Mouse (Mus musculus) liver, embryonic 14.5 days (tissue): ENCODE measurements at regions not wholly inside any gene's neighbourhood (a gene's known extent, or its start where the extent isn't known, plus 50 kb on each side); places are given as distances from the start of the nearest gene placed in this dataset.

Experiments
- ATAC-seq: fragments of 200-750 bp; cut with Nextera tagmentation; 2 replicates; pipeline ENCODE4 v1.8.0; 2017; ENCODE audit warnings: moderate number of reproducible peaks, mild to moderate bottlenecking, moderate library complexity; ENCODE audit not compliant: insufficient read depth
- DNase-seq, 3 experiments: peaks; one replicate each; pipeline ENCODE4 v3.0.0-alpha.2; 2012 to 2013; ENCODE audit warnings: low read depth in 3 of 3, low spot score in 3 of 3
- H3K27ac ChIP-seq: fragments of 300-500 bp; sonication (generic); 2 replicates; pipeline ENCODE4 v1.5.1; 2014; ENCODE audit warnings: moderate library complexity, mild to moderate bottlenecking, control low read depth, inconsistent platforms
- H3K27me3 ChIP-seq: fragments of 300-500 bp; sonication (generic); 2 replicates; pipeline ENCODE4 v1.6.1; 2014; ENCODE audit warnings: mild to moderate bottlenecking, low read length, moderate library complexity; ENCODE audit not compliant: control insufficient read depth, insufficient read depth
- H3K36me3 ChIP-seq: fragments of 300-500 bp; sonication (generic); replicated peaks from 2 replicates; pipeline ENCODE4 v1.6.1; 2014; ENCODE audit warnings: low read depth; ENCODE audit not compliant: control insufficient read depth, insufficient read depth
- H3K4me1 ChIP-seq, 2 experiments: fragments of 200-500 bp in 1 of 2; fragments of 300-500 bp in 1 of 2; sonication (generic) in 1 of 2; replicated peaks; 2 replicates each; pipeline ENCODE4 v1.6.1; 2012 to 2014; ENCODE audit warnings: antibody characterized with exemption in 1 of 2, inconsistent platforms in 1 of 2, low read length in 1 of 2; ENCODE audit not compliant: control insufficient read depth in 2 of 2, insufficient read depth in 2 of 2
- H3K4me2 ChIP-seq: fragments of 300-500 bp; sonication (generic); 2 replicates; pipeline ENCODE4 v1.6.1; 2014; ENCODE audit warnings: low read depth, mild to moderate bottlenecking, control low read depth, moderate library complexity
- H3K4me3 ChIP-seq, 2 experiments: fragments of 200-500 bp in 1 of 2; fragments of 300-500 bp in 1 of 2; sonication (generic) in 1 of 2; 2 replicates each; pipeline ENCODE4 v1.5.1; 2012 to 2014; ENCODE audit warnings: low read depth in 2 of 2, low read length in 2 of 2, mild to moderate bottlenecking in 2 of 2, control low read depth in 1 of 2, inconsistent platforms in 1 of 2, moderate library complexity in 1 of 2; ENCODE audit not compliant: insufficient read depth in 1 of 2
- H3K9ac ChIP-seq: fragments of 300-500 bp; sonication (generic); replicated peaks from 2 replicates; pipeline ENCODE4 v1.6.1; 2014; ENCODE audit warnings: mild to moderate bottlenecking, control low read depth, moderate library complexity
- H3K9me3 ChIP-seq: fragments of 300-500 bp; sonication (generic); 2 replicates; pipeline ENCODE4 v1.6.1; 2016; ENCODE audit warnings: low read length, mixed read lengths; ENCODE audit not compliant: control insufficient read depth
- CTCF ChIP-seq: IDR thresholded peaks from 2 replicates; pipeline ENCODE4 v1.5.1; 2016; ENCODE audit warnings: antibody characterized with exemption, low read depth, control low read depth
- EP300 ChIP-seq: IDR thresholded peaks from 2 replicates; pipeline ENCODE4 v1.6.1; 2016; ENCODE audit warnings: antibody characterized with exemption, low read depth
- WGBS: fragments of 180-500 bp; shearing (Covaris S2); extraction: QIAGEN DNeasy Blood & Tissue Kit; methylation state at CpG from one replicate; pipeline ENCODE4 v1.1.7; 2014; ENCODE audit not compliant: insufficient replicate concordance; 5-methylcytosine and 5-hydroxymethylcytosine counted together

DNA sequence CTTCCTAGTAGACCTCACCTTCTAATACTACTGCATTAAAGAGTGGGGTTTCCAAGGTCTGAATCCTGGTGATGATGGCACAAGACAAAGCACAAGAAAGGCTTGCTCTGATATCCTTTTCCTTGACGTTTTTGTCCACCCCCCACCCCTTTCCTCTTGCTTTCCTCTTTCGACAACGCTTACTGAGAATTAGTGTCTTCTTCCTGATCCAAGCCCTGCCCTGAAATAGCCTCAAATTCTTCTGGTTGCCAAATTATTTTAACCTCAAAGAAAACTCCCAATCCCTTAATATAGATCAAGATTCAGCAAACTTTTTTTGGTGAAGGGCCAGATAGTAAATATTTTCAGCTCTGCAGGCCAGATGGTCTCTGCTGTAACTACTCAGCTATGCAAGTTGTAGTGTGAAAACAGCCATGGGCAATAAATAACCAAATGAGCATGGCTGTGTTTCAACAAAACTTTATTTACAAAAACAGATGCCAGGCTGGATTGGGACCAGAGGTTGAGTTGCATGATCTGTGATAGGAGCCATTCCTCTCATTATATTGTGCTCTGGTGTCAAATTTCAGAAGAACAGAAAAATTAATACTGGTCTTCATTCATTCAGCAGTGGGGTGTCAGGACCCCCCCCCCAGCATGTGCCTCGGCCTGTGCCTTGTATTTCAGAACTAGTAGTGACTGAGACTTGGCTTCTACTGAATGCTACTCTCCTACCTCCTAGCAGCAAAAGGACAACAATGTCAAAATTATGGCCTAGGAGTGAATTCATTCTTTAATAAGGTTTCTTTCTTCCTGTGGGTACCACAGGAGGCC, 218.5 kb upstream of the Nrip1 start:
- H3K4me2 ChIP-seq: no peak overlapping the region
- H3K4me1 ChIP-seq: no peaks in the 10 kb centered on the region
- no peak overlapping the region for H3K4me3 ChIP-seq
- no peak for TF ChIP-seq EP300
- TF ChIP-seq CTCF: no peak
- no peak overlapping the region for H3K9ac ChIP-seq
- H3K36me3 ChIP-seq: no peaks in the 10 kb centered on the region
- ATAC-seq: no peak
- no peak overlapping the region for H3K27ac ChIP-seq
- H3K9me3 ChIP-seq: no peaks in the 10 kb centered on the region
- DNase-seq: no peak
- WGBS: 54% methylated on average over 4 of the region's 4 CpGs
- no peaks in the 10 kb centered on the region for H3K27me3 ChIP-seq

- H3K27me3 ChIP-seq: no peaks in the 10 kb centered on the region
- ATAC-seq (no peak), DNase-seq (no peak)
- no peak overlapping the region for H3K9ac ChIP-seq
- no peak overlapping the region for H3K4me2 ChIP-seq
- WGBS: 53% methylated on average over 2 of the region's 2 CpGs
- no peak overlapping the region for H3K27ac ChIP-seq
- no peaks in the 10 kb centered on the region for H3K4me1 ChIP-seq
- no peak overlapping the region for H3K4me3 ChIP-seq
- TF ChIP-seq EP300: no peak
- H3K9me3 ChIP-seq: no peaks in the 10 kb centered on the region
- no peaks in the 10 kb centered on the region for H3K36me3 ChIP-seq
Measured at GRCm38 (mm10) chr16:76589791-76590190, 216.2 kb upstream of the Nrip1 start.

GRCm38 (mm10) chr16:76577206-76577605, 203.6 kb upstream of the Nrip1 start:
- ATAC-seq (no peak), DNase-seq (no peak)
- Histone ChIP-seq H3K27ac (no peak overlapping the region), H3K9ac (no peak overlapping the region), H3K4me1 (no peaks in the 10 kb centered on the region), H3K4me2 (no peak overlapping the region), H3K9me3 (no peaks in the 10 kb centered on the region), H3K36me3 (no peaks in the 10 kb centered on the region), H3K27me3 (no peaks in the 10 kb centered on the region), H3K4me3 (no peak overlapping the region)
- TF ChIP-seq CTCF (no peak), EP300 (no peak)
- 65% methylated on average over 2 of the region's 2 CpGs for WGBS

- ATAC-seq: no peak
- no peak for TF ChIP-seq CTCF
- no peak for TF ChIP-seq EP300
- H3K27ac ChIP-seq: no peak overlapping the region
- no peak for DNase-seq
- WGBS: 76% methylated on average over 3 of the region's 3 CpGs
- no peak overlapping the region for H3K4me2 ChIP-seq
- H3K9me3 ChIP-seq: no peaks in the 10 kb centered on the region
- no peak overlapping the region for H3K9ac ChIP-seq
- H3K4me3 ChIP-seq: no peak overlapping the region
- no peaks in the 10 kb centered on the region for H3K4me1 ChIP-seq
- H3K27me3 ChIP-seq: no peaks in the 10 kb centered on the region
- no peaks in the 10 kb centered on the region for H3K36me3 ChIP-seq
Measured at GRCm38 (mm10) chr16:76575281-76575680, 201.7 kb upstream of the Nrip1 start.

GRCm38 (mm10) chr16:76566220-76566619, 192.6 kb upstream of the Nrip1 start:
- 20% methylated on average over 11 of the region's 11 CpGs for WGBS
- Histone ChIP-seq H3K27ac (no peak overlapping the region), H3K4me2 (no peak overlapping the region), H3K36me3 (no peaks in the 10 kb centered on the region), H3K9me3 (no peaks in the 10 kb centered on the region), H3K9ac (no peak overlapping the region), H3K4me3 (no peak overlapping the region), H3K27me3 (no peaks in the 10 kb centered on the region), H3K4me1 (no peaks in the 10 kb centered on the region)
- DNase-seq (no peak), ATAC-seq (no peak)
- TF ChIP-seq EP300: no peak
- no peak for TF ChIP-seq CTCF
